Mouse (Mus musculus): ENCODE measurements around the gene Gng3.

Gng3 gene

GRCm38 (mm10) chr19:8803879-8804660, 34.9 kb downstream of the Gng3 start:
- DNase-seq (ENCODE audit: low spot score in 2 of 2): no peak

- DNase-seq (ENCODE audit: low spot score in 2 of 2): no peak
These were observed 35.7 kb downstream of the Gng3 start for GRCm38 (mm10) chr19:8803204-8803780.

GRCm38 (mm10) chr19:8802130-8802821, 36.7 kb downstream of the Gng3 start, which contains the start of gene Zbtb3:
TSS of gene Zbtb3 (plus strand) at chr19:8802555.
- peak; percentile 97 to 98 for DNase-seq (ENCODE audit: low spot score in 2 of 2)

- no peak for DNase-seq (ENCODE audit: low spot score in 2 of 2)
These were observed 40.1 kb downstream of the Gng3 start for GRCm38 (mm10) chr19:8798947-8799315.

- DNase-seq (ENCODE audit: low spot score in 2 of 2): peak; percentile 85 to 92
These were observed 40.6 kb downstream of the Gng3 start, which contains the start of gene Polr2g for GRCm38 (mm10) chr19:8798264-8798946. TSS of gene Polr2g (minus strand) at chr19:8798577.

GRCm38 (mm10) chr19:8790171-8790570, 48.8 kb downstream of the Gng3 start:
- DNase-seq (ENCODE audit: low spot score in 2 of 2): no peak

- DNase-seq (ENCODE audit: low spot score in 2 of 2): peak in 1 of 2 experiments; percentile 52
These were observed 49.8 kb downstream of the Gng3 start for GRCm38 (mm10) chr19:8789171-8789570.

GRCm38 (mm10) chr19:8788521-8788920, 50.5 kb downstream of the Gng3 start:
- no peak for DNase-seq (ENCODE audit: low spot score in 2 of 2)

Data from left cerebral cortex, adult 9 months (tissue).